Mouse (Mus musculus) ES-Bruce4 (cell line): ENCODE results near the gene Tmem63c.

Experiments
- EP300 ChIP-seq: IDR thresholded peaks from 2 replicates; pipeline ENCODE4 v1.6.1; 2011; ENCODE audit warnings: low read depth, low read length; ENCODE audit not compliant: insufficient read depth
- POLR2A ChIP-seq: IDR thresholded peaks from one replicate; pipeline ENCODE4 v1.8.1; 2011; ENCODE audit warnings: low read length; ENCODE audit not compliant: insufficient read depth

- TF ChIP-seq POLR2A = no peak
- no peak for TF ChIP-seq EP300
These were observed 43.3 kb upstream of the Tmem63c start for GRCm38 (mm10) chr12:86977833-86978232.
